Mouse (Mus musculus) splenic B cell, adult 2 months (primary cell): ENCODE measurements around the gene Ifitm6.
"Not testable (repeated sequence)": the region's sequence is repeated elsewhere in the genome, so short reads cannot be mapped to it uniquely, and the experiment has no call there.

ENCODE experiments used
- DNase-seq: peaks from one replicate; pipeline ENCODE4 v3.0.0-alpha.2; 2011; ENCODE audit warnings: low read depth, low spot score
- H3K27me3 ChIP-seq: 2 replicates; pipeline ENCODE4 v1.6.1; 2012; ENCODE audit warnings: mild to moderate bottlenecking, low read length, moderate library complexity, mixed read lengths; ENCODE audit not compliant: control insufficient read depth, poor library complexity, insufficient read depth, severe bottlenecking
- H3K36me3 ChIP-seq: 2 replicates; pipeline ENCODE4 v1.6.1; 2012; ENCODE audit warnings: mild to moderate bottlenecking, low read length, moderate library complexity, mixed read lengths; ENCODE audit not compliant: control insufficient read depth, poor library complexity, insufficient read depth, severe bottlenecking

Ifitm6 gene

DNA sequence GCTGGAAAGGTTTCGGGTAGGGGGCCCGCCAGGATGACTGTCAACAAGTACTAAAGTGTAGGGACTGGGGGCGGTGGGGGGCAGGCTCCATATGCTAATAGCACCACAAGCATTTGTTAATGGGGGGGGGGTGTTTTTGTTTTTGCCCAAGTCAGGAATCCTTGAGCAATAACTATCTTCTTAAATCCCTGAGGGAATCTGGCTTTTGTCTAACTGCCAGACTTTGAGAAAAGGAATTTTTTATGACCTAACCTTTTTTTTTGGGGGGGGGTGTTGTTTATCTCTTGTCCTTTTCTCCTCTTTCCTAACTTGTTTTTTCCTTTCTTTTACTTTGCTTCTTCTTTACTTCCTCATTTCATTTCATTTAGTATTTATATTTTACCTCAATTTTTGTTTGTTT lies 42.3 kb downstream of the Ifitm6 start:
- H3K27me3 ChIP-seq = no peaks in the 10 kb centered on the region
- H3K36me3 ChIP-seq = no peaks in the 10 kb centered on the region
- DNase-seq = no peak

DNA sequence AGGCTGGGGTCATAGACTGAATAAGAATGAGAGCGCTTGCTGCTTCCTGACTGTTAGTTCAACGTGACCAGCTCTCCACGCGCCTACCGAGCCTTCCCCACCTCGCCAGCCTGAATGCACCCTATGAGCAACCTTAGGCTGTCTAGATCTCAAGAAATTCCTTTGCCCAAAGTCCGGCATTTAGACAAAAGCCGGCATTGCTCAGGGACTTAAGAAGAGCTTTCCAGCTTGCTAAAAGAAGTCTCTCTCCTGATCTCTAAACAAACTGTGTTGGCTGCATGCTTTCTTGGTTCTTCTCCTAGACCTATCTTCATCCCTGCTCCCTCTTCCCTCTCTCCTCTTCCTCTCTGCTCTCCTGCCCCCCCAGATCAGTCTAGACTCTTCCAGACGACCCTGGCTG lies 42.8 kb downstream of the Ifitm6 start:
- DNase-seq = no peak
- H3K27me3 ChIP-seq = no peaks in the 10 kb centered on the region
- no peaks in the 10 kb centered on the region for H3K36me3 ChIP-seq

DNA sequence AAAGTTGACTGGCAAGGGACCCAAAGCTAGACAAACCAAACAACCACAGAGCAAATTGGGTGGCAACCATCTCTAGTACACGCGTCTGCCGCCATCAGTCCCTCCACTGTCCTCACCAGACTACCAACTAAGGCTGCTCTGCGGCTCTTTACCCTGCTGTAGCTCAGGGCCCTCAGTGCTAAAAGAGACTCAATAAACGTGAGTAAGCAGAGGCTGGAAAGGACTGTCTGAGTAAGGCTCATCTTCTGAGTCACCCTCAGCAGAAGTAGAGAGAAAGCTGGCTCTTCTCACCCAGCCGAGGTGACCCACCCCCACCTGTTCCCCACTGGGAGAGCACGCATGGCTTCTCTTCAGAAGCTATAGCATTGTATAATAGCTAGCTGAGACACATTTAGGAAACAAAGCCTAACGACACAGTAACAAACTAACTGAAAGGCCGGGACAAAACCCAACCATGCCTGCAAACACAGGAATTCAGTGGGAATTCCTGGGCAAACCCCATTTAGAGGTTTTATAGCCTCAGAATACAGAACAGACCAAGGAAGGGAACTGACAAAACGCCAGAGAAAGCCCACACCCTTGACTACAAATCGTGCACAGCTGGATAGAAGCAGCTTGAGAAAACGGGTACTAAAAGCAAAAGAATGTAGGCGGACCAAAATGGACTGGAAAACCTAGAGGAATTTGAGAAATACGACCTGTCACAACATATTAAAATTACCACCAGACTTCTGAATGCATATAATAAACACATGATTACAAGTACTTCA lies 44.1 kb downstream of the Ifitm6 start:
- no peak for DNase-seq

DNA sequence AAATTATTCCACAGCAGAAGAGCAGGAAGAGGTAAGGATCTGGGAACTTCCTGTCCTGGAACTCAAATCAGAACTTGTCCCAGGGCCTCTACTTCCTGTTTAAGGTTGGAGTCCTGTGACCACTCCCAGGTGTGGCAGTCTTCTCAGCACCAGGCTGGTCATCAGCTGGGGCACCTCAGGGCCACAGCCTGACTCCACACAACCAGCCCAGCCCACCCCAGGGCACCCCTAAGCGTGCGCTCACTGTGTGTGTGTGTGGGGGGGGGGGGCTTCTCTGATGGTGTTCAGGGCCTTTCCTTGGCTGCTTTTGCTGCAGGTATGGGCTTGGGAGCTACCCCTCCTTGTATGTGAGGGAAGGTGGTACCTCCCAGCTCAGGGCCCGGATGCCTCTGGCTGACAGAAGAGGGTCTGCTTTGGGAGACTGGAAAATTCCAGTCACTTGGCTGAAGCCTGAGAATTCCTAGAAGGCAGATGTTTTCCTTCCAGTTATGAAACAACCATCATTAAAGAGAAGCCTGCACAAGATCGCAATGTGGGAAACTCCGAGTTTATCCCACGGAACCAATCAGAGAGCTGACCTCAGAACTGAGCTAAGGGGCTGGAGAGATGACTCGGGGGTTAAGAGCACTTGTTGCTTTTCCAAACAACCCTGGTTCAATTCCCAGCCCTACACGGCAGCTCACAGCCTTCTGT lies 46.1 kb downstream of the Ifitm6 start:
- no peak for DNase-seq
- Histone ChIP-seq H3K36me3 (no peaks in the 10 kb centered on the region), H3K27me3 (no peaks in the 10 kb centered on the region)

More for the DNA sequence above, 44.1 kb downstream of the Ifitm6 start:
- H3K36me3 ChIP-seq = no peaks in the 10 kb centered on the region
- no peaks in the 10 kb centered on the region for H3K27me3 ChIP-seq

DNA sequence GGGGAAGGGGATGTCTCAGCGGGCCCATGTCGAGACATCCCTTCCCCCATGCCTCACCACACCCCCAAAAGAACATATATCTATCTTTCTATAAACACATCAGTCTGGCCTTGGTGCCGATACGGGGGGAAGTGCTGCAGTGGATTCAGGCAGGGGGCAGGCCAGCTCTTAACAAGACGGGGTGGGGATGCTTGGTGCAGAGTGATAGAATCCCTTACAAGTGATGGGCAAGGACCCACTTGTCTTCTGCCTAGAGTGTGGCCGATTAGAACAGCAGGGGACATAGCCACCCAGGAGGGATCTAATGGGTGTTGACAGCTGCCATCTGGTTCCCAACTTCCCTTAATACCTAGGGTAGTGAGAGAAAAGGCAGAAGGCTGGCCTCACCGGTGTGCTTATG lies 46.8 kb downstream of the Ifitm6 start:
- H3K27me3 ChIP-seq = no peaks in the 10 kb centered on the region
- no peak for DNase-seq
- H3K36me3 ChIP-seq = no peaks in the 10 kb centered on the region

DNA sequence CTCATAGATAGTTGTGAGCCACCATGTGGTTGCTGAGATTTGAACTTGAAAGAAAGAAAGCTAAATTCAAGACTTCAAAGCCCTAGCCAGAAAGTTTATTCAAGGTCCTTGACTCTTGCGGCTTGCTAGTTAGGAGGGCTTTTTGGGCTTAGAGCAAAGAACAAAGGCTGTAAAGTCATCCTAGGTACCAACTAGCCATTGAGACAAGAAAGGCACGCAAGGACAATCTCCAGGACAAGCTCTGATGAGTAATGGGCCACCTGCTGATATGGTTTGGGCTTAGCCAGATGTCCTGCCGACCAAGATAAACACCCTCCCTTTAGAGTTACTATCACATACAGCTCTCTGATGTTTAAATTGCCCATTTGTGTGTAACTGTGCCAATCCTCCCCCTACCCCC lies 49.0 kb downstream of the Ifitm6 start:
- not testable (repeated sequence) for H3K27me3 ChIP-seq, DNase-seq

DNA sequence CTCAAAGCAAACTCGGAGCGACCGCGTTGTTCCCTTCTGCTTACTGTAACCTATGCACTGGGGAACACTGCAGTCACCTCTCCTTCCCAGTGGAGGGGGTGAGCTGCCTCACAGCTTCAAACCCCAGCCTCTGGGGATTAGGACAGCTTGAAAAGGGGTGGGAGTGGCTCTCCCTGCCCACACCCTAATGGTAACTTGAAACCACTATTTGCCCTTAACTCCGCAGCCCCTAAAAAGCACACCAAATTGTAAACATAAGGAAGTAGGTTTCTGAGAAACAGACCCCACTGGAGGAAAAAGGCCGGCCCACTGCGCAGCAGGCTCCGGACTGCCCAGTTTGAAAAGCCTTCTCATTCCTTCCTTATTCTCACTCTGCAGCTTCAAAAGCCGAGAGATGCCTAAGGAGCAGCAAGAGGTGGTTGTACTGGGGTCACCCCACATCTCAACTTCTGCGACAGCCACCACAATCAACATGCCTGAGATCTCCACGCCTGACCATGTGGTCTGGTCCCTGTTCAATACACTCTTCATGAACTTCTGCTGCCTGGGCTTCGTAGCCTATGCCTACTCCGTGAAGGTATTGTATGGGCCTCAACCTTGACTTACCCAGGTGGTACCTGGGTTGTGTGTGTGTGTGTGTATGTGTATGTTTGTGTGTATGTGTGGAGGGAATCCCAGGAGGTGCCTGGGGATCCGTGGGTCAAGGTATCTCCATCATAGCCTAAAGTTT lies 49.7 kb downstream of the Ifitm6 start:
- Histone ChIP-seq H3K36me3 (no peaks in the 10 kb centered on the region), H3K27me3 (no peaks in the 10 kb centered on the region)
- no peak for DNase-seq

More for the DNA sequence above, 49.0 kb downstream of the Ifitm6 start:
- H3K36me3 ChIP-seq = not testable (repeated sequence)

DNA sequence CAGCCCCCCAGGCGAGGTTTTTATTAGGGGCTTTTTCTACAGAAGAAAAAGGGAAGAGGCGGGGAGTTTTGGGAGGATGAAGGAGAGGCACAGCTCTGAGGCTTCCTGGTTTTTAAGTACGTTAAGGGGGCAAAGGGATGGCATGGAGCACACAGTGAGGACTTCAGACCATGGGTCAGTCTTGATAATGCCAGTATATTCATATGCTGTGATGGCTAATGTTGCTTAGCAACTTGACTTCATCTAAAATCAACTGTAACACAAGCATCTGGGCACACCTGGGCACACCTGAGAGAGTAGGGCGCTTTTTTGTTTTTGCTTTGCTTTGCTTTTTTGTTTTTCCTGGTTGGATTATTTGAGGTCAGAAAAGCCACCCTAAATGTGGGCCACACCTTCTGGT lies 50.8 kb downstream of the Ifitm6 start, which contains the start of gene Ifitm1:
Gene Ifitm1, plus strand, starts transcription at position 301 of the 400 bp plus-strand sequence.
- Histone ChIP-seq H3K36me3 (no peaks in the 10 kb centered on the region), H3K27me3 (no peaks in the 10 kb centered on the region)
- DNase-seq = no peak
